Mouse (Mus musculus) megakaryocyte, embryonic 14.5 days (primary cell): ENCODE measurements around the gene Nit2.

ENCODE experiments used
- FLI1 ChIP-seq: IDR thresholded peaks from 2 replicates; pipeline ENCODE4 v1.6.1; 2012; ENCODE audit warnings: low read length, inconsistent platforms, mixed read lengths
- GATA1 ChIP-seq: IDR thresholded peaks from 3 replicates; pipeline ENCODE4 v1.6.1; 2012; ENCODE audit warnings: mixed read lengths, low read length, inconsistent platforms, borderline replicate concordance

DNA sequence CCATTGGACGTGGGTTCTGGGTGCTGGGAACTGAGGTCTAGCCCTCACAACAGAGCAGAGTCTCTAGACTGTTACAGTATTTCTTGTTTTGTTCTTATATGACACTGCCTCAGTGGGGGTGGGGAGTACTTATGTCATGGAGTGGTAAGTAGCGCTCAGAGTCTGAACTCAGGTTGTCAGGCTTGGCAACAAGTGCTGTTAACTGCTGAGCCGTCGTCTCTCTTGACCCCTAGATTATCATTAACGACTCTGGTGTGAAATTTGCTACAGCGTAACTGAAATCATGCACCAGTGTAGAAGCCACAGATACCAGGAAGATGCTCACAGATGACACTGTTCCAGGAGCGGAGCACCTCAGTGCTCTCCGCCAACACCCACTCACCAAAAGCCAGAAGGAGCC lies 4.0 kb upstream of the Nit2 start:
- TF ChIP-seq FLI1 (no peak), GATA1 (no peak)
